Mouse (Mus musculus): ENCODE data around the gene Schip1.

Schip1 gene

DNA sequence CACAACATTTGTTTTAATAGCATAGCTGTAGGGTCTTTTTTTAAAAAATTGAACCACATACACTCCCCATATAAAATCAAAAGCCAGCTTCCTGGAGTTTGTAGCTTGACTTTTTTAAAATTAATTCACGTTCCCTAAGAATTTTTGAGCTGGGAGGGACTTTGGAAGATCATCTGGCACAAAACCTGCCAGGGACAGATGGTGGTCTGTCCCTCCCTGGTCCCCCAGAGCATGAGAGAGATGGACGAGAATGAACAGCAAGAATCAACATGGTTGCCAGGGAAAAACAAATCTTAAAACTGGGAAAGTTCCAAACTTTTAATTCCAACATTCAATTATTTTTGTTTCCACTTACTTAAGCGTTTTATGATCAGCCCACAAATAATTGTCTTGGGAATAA, 334.1 kb downstream of the Schip1 start:
- DNase-seq, result no peak

DNA sequence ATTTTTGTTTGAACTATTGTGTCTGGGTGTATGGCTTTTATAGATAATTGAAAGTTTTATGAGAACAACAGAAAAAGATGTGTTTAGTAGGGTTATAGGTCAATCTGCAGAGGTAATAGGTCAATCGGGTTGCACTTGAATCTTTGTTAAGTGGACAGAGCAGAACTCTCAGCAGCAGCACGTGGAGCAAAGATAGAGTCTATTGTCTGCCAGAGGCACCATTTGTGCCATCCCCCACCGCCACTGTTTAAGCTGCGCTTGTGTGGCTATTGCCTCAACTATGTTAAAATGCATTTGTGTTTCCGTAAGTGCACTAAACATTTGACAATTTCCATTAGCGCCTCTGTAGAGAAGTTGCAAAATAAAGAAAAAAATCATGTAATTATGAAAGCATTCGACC, 335.5 kb downstream of the Schip1 start:
- no peak for DNase-seq

DNA sequence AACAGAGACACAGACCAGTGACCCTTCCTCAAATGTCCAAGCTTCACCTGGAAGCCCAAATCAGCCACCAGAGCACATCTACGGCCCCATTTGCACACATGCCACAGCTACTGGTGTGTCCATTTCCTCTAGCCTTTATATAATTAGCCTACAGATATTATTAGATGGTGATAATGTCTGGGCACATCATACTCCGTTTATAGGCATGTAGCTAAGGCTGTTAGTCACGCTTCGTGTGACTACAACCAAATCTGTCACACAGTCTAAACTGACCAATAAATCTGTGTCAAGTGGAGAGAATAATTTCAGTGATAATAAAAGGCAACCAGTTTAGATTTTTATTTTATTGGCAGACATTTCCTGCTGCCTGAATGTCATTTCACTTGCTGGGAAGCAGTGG, 338.7 kb downstream of the Schip1 start:
- no peak for DNase-seq

GRCm38 (mm10) chr3:68403783-68404217, 339.2 kb downstream of the Schip1 start:
- peak; percentile 52 to 63 for DNase-seq

DNA sequence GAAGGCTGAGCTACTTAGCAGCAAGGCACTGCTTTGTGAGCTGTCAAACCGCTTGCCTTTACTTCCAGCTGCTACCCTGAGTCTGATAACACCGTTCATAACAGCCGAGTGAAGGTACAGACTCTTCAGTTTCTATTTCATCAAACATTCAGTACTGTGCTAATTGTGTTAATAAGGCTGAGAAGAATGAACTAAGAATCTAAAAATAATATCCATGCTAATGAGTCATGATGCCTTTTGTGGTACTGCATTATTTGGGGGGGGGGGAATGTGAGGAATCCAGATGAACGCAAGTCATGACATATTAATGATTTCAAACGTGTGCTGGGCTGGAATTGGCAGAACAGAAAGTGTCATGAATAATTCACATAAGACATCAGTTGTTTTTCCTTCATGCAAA, 341.1 kb downstream of the Schip1 start:
- DNase-seq, result no peak

- DNase-seq, result no peak
Observed at GRCm38 (mm10) chr3:68412262-68412661, 347.7 kb downstream of the Schip1 start.

DNA sequence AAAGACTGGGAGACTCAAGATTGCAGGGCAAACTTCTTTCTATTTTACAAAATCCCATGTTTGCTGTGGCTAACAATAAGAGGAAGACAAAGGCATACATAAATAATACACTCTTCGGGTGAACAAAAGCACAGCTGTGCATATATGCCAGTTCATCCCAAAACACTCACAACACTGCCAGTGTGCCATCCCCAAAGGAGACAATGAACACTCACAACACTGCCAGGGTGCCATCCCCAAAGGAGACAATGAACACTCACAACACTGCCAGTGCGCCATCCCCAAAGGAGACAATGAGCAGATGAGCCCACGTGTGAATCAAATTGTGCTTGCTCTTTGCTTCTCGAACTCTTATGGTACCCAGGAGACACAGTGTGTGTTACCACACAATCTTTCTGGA, 355.2 kb downstream of the Schip1 start:
- DNase-seq, result no peak

DNA sequence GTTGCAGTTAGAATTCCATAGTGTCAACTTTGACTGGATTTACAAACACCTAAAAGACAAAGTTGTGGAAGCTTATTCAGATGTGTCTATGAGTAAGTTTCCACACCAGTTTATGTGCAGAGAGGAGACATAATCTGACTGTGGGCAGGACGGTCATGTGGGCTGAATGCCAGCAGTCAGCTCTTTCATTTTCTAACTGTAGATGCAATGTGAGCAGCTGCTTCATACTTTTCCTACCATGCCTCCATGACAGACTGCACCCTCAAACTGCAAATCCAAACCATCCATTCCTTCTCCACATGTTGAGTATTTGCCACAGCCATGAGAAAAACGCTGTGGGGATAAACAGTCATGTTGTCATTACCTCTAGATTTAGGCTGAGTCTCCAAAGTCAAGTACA, 356.3 kb downstream of the Schip1 start:
- peak; percentile 13 to 22 for DNase-seq

GRCm38 (mm10) chr3:68421849-68422248, 357.2 kb downstream of the Schip1 start:
- peak; percentile 87 to 90 for DNase-seq

DNA sequence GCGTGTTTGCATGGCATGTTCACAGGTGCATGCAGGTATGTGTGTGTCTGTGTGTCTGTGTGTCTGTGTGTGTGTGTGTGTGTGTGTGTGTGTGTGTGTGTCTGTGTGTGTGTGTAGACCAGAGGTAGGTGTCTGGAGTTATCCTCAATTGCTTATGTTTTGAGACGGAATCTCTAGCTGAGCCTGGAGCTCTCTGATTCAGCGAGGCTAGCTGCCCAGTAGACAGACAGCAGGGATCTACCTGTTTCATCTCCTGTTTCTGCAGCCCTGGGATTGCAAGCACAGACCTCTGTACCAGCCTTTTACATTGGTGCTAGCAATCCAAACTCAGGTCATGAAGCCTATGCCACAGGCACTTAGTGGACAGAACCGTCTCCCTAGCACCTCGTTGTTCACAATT, 363.5 kb downstream of the Schip1 start:
- peak; percentile 22 to 30 for DNase-seq

DNA sequence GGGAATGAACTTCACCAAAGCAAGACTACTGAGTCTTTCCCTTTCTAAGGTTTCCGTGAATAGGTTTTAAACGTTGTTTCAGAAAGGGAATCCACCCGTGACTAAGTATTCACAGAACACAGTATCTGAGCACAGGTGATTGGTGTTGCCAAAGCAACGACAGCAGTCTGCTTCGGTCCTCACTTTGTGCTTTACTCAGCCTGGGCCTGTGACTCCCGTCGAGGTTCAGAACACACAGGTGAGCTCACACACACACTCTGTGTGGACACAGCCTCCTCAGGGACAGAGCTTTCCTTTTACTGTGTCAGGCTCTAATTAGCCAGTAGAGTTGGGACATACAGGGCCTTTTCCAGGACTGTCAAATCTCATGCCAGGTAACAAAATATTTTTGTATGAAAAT, 369.8 kb downstream of the Schip1 start:
- no peak for DNase-seq

GRCm38 (mm10) chr3:68434897-68435296, 370.3 kb downstream of the Schip1 start:
- DNase-seq, result no peak

DNA sequence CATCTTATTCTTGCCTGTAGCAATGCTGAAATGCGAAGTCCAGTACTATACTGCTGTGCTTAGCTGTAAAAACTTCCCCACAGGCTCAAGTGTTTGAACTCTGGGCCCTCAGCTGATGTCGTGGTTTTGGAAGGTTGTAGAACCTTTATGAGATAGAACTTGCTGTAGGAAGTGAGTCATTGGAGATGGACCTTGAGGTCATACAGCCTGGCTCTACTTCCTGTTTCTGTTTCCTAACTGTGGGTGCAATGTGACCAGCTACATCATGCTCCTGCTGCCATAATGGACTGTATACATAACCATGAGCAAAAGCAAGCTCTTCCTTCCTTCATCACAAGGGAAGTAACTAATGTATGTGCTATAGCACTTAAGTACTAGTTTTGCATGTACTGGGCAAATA, 383.9 kb downstream of the Schip1 start:
- DNase-seq, result no peak

- DNase-seq, result no peak
Observed at GRCm38 (mm10) chr3:68451634-68452033, 387.0 kb downstream of the Schip1 start.

DNA sequence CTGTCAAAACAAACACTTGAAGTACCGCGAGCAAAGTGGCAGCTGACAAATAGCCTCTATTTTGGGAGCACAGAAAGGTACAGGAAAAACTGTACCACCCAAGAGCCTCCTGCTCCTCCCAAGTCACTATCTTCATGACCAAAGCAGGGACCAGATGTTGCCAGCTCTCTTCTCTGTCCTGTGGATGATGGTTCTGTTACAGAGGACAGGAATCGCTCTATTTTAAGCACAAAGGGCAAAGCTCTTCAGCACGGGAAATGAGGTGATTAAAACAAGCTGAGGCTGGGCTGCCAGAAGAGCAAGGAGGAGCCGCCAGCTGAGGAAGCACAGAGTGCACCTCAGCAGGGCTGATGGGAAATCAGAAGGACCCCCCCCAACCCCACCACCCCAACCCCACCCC, 388.7 kb downstream of the Schip1 start:
- no peak for DNase-seq

- DNase-seq, result no peak
Observed at GRCm38 (mm10) chr3:68453719-68454455, 389.3 kb downstream of the Schip1 start.

DNA sequence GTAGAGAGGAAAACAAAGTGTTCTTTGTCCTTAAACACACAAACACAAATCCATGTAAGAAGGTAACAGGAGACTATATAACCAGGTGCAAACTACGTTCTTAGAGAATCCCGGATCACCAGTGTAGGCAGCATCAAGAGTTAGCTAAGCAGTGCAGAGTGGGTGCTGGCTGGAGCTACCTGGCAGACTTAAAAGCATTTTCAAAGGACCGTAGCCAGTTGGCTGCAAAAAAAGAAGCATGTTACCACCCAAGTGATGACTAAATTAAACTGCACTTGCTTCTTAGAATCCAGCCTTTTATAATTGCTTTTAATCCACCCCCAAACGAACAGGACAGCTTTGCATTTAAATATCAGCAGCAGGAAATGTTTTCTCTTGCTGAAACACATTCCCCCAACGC, 402.0 kb downstream of the Schip1 start:
- DNase-seq, result no peak

GRCm38 (mm10) chr3:68467941-68468687, 403.5 kb downstream of the Schip1 start:
- DNase-seq, result no peak

DNA sequence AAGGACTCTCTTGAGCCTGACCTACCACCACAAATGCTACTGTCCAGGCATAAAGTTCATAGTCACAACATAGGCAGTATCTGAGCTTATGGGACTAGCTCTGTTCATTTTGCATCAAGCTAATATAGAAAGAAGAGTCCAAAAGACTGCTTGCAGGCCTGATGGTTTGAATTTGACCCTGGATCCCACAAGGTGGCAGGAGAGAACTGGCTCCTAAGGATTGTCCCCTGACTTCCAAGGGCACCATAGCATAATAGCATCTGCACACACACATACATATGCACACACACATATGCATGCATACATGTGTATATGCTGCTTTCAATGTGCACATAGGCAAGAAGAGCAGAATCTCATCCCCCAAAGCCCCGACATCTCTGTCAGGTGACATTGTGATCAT, 405.0 kb downstream of the Schip1 start:
- DNase-seq, result peak in 1 of 2 experiments; percentile 8

- DNase-seq, result no peak
Observed at GRCm38 (mm10) chr3:68470061-68470460, 405.5 kb downstream of the Schip1 start.

GRCm38 (mm10) chr3:68470622-68471021, 406.0 kb downstream of the Schip1 start:
- DNase-seq, result no peak

DNA sequence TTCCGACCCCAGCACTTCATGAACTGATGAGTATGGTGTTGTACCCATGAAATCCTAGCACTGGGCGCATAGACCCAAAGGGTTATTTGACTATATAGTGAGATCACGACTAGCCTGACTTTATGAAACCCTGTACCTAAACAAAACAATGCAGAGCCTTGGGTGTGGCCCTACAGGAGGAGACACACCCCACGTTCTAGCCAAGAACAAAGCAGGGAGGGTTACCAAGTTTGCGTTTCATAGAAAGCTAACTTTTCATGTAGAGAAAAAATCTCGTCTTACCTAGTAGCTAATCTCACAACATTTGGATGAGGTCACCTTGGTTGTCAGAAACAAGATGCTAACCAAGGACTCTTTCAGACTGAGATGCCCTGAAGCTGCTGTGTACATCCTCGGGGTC, 411.7 kb downstream of the Schip1 start:
- no peak for DNase-seq

DNA sequence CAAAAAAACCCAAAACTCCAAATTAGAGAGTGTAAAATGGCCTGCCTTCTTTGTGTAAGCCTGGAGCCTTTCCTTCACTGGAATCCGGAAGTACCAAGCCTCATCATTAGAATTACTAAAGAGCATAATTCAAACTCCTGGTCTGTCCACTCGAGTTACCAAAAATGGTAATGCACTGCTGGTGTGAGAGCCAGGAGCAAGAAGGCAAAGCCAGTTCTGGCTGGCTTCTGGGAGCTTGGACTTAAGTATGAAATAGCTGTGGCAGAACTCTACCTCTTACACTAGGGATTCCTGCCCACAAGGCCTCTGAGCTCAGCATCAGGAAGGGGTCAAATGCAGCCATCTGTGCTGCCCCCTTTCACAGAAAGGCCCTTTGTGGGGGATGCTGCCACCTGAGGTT, 412.9 kb downstream of the Schip1 start:
- no peak for DNase-seq

- no peak for DNase-seq
Observed at GRCm38 (mm10) chr3:68479266-68479665, 414.7 kb downstream of the Schip1 start.

- no peak for DNase-seq
Observed at GRCm38 (mm10) chr3:68483517-68483916, 418.9 kb downstream of the Schip1 start.

Measured in cerebellum, adult 18-20 months (tissue).